Mouse (Mus musculus) myocyte (in vitro differentiated cells): ENCODE data around the gene Dnmbp.

ENCODE experiments used
- MAX ChIP-seq: IDR thresholded peaks from one replicate; pipeline ENCODE4 v1.6.1; 2011; ENCODE audit warnings: low read depth, mild to moderate bottlenecking, control low read depth
- MYOD1 ChIP-seq, 3 experiments: IDR thresholded peaks; one replicate each; pipeline ENCODE4 v1.6.1; 2011; ENCODE audit warnings: control low read depth in 2 of 3, low read depth in 2 of 3, mild to moderate bottlenecking in 2 of 3, moderate library complexity in 1 of 3; ENCODE audit not compliant: insufficient read length in 2 of 3, control insufficient read depth in 1 of 3
- MYOG ChIP-seq, 3 experiments: IDR thresholded peaks; one replicate each; pipeline ENCODE4 v1.6.1; 2011; ENCODE audit warnings: control low read depth in 2 of 3, low read depth in 2 of 3, mild to moderate bottlenecking in 2 of 3; ENCODE audit not compliant: insufficient read length in 2 of 3, control insufficient read depth in 1 of 3, insufficient read depth in 1 of 3
- POLR2A ChIP-seq: IDR thresholded peaks from one replicate; pipeline ENCODE4 v1.6.1; 2011; ENCODE audit warnings: low read depth, mild to moderate bottlenecking, control low read depth, moderate library complexity; ENCODE audit not compliant: insufficient read length
- TCF3 ChIP-seq: IDR thresholded peaks from one replicate; pipeline ENCODE4 v1.6.1; 2011; ENCODE audit warnings: low read depth, control low read depth; ENCODE audit not compliant: insufficient read length

GRCm38 (mm10) chr19:43986069-43986794 is 46.2 kb upstream of the Dnmbp start, which contains the start of gene Cpn1:
- TF ChIP-seq POLR2A (no peak), MYOD1 (IDR thresholded peaks at IDR 0.05; ENCODE audit: control insufficient read depth in 1 of 3, insufficient read length in 2 of 3, low read depth in 2 of 3) (no peak), MAX (no peak), TCF3 (no peak), MYOG (IDR thresholded peaks at IDR 0.05; ENCODE audit: control insufficient read depth in 1 of 3, insufficient read depth in 1 of 3, insufficient read length in 2 of 3, low read depth in 2 of 3) (no peak)
